Mouse (Mus musculus): ENCODE measurements around the gene Cdr1.

Cdr1 gene

DNA sequence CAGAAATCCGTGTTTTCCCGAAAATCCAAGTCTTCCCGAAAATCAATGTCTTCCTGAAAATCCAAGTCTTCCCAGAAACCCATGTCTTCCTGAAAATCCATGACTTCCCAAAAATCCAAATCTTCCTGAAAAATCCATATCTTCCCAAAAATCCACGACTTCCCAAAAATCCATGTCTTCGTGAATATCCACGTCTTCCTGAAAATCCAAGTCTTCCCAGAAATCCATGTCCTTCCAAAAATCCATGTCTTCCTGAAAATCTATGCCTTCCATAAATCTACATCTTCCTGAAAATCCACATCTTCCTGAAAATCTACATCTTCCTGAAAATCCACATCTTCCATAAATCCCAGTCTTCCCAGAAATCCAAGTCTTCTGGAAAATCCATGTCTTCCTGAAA is at the start of gene Cdr1:
Cdr1 (minus strand) TSS at position 101 of the 400 bp plus-strand sequence.
- no peak for DNase-seq

DNA sequence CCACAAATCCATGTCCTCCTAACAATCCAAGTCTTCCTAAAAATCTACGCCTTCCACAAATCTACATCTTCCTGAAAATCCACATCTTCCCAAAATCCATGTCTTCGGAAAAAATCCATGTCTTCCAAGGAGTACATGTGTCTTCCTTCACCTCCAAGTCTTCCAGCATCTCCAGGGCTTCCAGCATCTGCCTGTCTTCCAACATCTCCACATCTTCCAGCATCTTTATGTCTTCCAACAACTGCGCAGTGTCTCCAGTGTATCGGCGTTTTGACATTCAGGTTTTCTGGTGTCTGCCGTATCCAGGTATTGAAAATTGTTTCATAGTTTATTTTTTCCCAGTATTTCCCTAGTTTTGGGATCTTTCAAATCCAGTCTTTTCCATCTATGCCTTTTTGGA is 511 bp upstream of the Cdr1 start:
- no peak for DNase-seq

DNA sequence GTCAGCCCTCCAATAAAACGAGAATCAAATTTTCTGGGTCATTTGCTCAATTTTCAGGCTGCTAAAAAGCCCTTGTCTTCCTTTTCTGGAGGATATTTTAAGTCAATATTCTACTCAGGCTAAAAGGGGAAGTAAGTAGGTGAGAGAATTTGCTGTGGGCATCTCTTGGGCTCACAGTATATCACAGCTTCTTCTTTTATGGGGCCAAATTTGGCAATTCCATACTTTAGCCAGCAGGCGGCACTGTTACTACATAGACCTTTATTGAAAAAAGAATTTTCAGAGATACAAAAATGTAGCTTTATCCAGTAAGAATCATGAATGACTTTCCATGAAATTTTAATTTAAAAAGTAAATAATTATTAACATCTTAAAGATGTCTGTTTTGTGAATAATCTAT is 18.8 kb downstream of the Cdr1 start:
- DNase-seq: no peak

DNA sequence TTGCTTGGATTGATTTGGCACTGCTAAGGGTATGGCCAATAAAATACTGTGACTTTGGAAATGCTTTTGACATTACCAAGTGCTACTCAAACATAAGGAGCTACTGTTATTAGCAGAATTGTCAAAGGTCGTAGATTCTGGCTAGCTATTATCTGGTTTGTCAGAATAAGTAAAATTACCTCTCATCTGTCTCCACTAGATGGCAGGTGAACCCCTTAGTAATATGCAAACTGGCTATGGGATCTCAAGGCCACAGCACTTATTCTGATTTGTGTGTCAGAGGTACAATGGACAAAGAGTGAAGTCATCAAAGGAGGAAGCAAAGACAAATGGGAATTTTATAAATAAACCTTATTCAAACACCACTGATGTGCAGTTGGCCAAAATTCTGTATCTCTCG is 24.1 kb downstream of the Cdr1 start:
- no peak for DNase-seq

DNA sequence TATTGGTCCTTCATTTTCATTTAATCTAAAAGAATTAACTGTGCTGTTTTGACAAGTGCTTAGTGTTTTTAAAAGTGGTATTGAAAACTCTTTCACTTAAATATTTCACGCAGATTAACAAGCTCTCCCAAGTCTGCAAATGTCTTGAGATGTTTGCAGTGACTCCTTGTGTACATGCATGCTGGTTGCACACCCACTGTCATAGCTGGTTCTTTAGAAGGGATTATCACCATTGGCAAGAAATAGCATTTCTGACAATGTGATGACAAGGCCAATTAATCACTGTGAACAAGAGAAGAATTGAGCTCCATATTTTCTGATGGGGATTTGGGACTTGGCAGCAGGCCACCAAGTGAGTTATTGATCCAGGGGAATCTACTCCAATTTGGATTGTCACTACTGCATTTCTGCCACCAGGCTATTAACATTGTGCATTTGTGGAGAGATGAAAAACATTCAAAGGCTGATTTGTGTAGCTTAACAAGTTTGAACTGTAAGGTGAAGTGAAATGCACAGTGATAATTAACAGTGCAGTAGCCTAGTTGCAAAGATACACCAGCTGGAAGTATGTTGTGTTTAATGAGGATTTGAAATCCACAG is 30.6 kb downstream of the Cdr1 start:
- DNase-seq: no peak

DNA sequence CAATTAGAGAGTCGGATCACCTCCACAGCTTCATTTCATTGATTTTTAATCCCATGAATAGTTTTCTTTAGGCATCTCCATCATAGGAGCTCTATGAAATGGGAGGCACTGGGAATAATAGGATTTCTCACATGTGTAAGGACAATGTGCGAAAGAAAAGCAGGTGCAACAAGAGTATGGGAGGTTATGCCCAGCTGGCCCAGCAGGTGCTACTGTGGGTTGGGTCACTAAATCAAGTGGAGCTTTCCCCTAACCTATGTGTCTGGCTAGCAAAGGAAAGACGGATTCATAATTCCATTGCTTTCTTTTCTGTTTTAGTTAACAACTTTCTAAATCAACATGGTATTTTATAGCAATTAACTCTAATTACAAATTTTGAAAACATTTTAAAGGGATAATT is 31.1 kb downstream of the Cdr1 start:
- DNase-seq: no peak

DNA sequence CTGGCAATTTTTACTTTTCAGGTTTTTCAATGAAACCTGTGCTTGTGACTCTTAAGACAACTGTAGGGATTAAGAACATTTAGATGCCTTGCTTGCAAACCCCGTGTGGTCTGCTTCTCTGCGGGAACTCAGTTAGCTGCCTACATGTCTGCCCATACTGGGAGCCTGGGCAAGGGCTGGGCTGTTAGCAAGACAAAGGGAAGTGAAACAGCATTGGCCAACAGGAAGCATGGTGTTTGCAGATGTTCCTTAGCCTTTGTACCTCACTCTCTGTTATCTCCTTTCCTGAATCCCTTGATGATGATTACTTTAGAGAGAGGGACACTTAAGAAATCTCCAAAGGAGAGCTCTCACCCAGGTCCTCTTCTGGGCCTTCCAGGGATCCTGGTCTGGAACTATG is 38.8 kb downstream of the Cdr1 start:
- no peak for DNase-seq

DNA sequence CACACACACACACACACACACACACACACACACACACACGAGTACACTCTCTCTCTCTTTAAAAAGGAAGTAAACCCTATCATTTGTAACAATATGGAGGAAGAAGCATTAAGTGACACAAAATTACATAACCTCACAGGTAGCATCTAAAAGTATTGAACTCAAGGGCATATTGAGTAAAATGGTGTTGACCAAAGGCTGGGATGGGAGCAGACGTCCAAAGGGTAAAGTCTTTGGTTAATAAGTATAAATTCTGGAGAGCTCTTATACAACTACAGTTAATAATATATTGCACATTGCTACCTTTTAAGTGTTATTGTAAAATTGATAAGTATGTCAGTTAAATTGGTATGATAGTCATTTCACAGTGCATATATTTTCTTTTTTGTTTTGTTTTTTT is 39.9 kb downstream of the Cdr1 start:
- no peak for DNase-seq

DNA sequence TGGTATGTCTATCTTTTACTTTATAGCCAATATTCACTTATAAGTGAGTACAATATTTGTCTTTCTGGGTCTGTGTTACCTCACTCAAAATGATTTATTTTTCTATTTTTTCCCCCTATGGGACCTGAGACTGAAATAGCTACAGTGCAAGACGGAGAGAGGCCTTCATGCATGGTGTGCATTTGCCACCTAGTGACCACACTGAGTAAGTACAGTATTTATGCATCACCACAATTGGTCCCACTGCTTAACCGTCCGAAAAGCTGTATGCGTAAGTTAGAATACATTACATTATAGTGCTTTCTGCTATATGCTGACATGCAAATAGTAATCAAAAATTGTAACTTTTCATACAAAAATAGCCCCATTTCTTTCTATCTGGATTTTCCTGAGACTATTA is 50.8 kb downstream of the Cdr1 start:
- DNase-seq: no peak
